In genomic region chr3:128036538-128036937, GRCm38 (mm10) we compare ENCODE assay signal across 14 mouse cellular contexts.
"Had no signal": no experiment of that assay in that cellular context is flagged by ENCODE, and none has a peak within 500 bp of the region (broad histone marks: within the 10 kb centered on the region; RNA-seq: fewer than 3 reads in every experiment).

No protein-coding gene starts in this region.

- H3K27ac ChIP-seq: liver, embryonic 13.5 days had no signal

- H3K9me3 ChIP-seq: liver, embryonic 13.5 days had no signal

- DNase-seq: kidney, adult 2 months; kidney, postnatal 14 days; kidney, postnatal 4 days; left cerebral cortex, postnatal 4 days; liver, embryonic 13.5 days; lung, adult 2 months; lung, postnatal 14 days; lung, postnatal 4 days; midbrain, embryonic 14.5 days; right cerebral cortex, postnatal 25 days; spleen, adult 18-20 months; thymus, adult 18-20 months; thymus, postnatal 36 days had no signal

- H3K9ac ChIP-seq: liver, embryonic 13.5 days had no signal

- H3K4me3 ChIP-seq: liver, embryonic 13.5 days had no signal

- H3K4me1 ChIP-seq: liver, embryonic 13.5 days had no signal

- H3K36me3 ChIP-seq: liver, embryonic 13.5 days had no signal

- H3K27me3 ChIP-seq: liver, embryonic 13.5 days had no signal

- H3K4me2 ChIP-seq: liver, embryonic 13.5 days; midbrain, embryonic 11.5 days had no signal
